Mouse (Mus musculus): ENCODE measurements at regions not wholly inside any gene's neighbourhood (a gene's known extent, or its start where the extent isn't known, plus 50 kb on each side); places are given as distances from the start of the nearest gene placed in this dataset.

GRCm38 (mm10) chr8:67143479-67143878, 283.5 kb downstream of the Naf1 start:
- no peak for DNase-seq (ENCODE audit: low spot score)
- no peaks in the 10 kb centered on the region for H3K27me3 ChIP-seq (replicated peaks; ENCODE audit: low read depth, poor library complexity, severe bottlenecking)
- no peaks in the 10 kb centered on the region for H3K9me3 ChIP-seq
- H3K36me3 ChIP-seq (replicated peaks): no peaks in the 10 kb centered on the region
- 68% methylated on average over 4 of the region's 4 CpGs for WGBS
- no peak overlapping the region for H3K4me3 ChIP-seq
- H3K4me1 ChIP-seq: peaks cover 3% of the 10 kb centered on the region; the same call in 1 of the 2 replicates
- no peak overlapping the region for H3K27ac ChIP-seq (replicated peaks)

- Histone ChIP-seq H3K9me3 (no peaks in the 10 kb centered on the region), H3K27me3 (replicated peaks; ENCODE audit: low read depth, poor library complexity, severe bottlenecking) (no peaks in the 10 kb centered on the region), H3K4me3 (no peak overlapping the region), H3K36me3 (replicated peaks) (no peaks in the 10 kb centered on the region), H3K4me1 (no peaks in the 10 kb centered on the region), H3K27ac (replicated peaks) (no peak overlapping the region)
- DNase-seq (ENCODE audit: low spot score): no peak
- WGBS: 90% methylated on average over 5 of the region's 5 CpGs
Measured at GRCm38 (mm10) chr8:67181741-67182140, 321.7 kb downstream of the Naf1 start.

- H3K9me3 ChIP-seq: no peaks in the 10 kb centered on the region
- DNase-seq (ENCODE audit: low spot score): no peak
Measured at GRCm38 (mm10) chr8:67199213-67199612, 324.4 kb upstream of the Nat3 start.

GRCm38 (mm10) chr8:67206064-67206463, 317.6 kb upstream of the Nat3 start:
- Histone ChIP-seq H3K4me1 (no peaks in the 10 kb centered on the region), H3K9me3 (no peaks in the 10 kb centered on the region)
- WGBS: 91% methylated on average over 1 of the region's 1 CpGs

More at GRCm38 (mm10) chr8:67199213-67199612, 324.4 kb upstream of the Nat3 start:
- Histone ChIP-seq H3K27ac (replicated peaks) (no peak overlapping the region), H3K36me3 (replicated peaks) (no peaks in the 10 kb centered on the region), H3K27me3 (replicated peaks; ENCODE audit: low read depth, poor library complexity, severe bottlenecking) (no peaks in the 10 kb centered on the region), H3K4me3 (no peak overlapping the region), H3K4me1 (no peaks in the 10 kb centered on the region)

DNA sequence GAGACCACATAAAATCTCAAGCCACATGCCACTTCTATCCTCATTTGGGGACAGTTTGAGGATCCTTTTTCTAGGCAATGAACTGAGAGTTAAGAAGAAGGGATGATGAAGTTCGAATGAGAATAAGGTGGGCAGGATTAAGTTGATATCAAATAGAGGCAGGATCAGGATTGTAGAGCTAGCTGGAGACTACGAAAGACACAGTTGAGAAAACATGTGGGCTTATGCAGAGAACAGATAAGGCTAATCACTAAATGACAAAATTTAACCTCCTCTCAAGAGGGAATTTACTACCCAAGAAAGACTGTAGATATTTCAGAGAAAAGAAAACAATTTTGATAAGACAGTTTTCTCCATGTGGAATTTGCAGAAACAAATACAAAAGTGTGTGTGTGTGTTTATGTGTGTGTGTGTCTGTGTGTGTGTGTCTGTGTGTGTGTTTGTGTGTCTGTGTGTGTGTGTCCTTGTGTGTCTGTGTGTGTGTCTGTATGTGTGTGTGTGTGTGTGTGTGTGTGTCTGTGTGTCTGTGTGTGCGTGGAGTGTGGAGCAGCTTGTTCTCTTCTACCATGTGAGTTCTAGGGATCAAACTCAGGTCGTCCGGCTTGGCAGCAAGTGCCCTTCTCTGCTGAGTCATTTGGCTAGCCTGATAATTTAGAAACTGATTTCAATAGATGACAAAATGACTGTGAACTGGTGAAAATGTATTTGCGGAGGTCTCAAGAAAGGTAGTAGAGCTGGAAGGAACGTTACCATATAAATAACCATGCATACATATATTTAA, 291.5 kb upstream of the Nat3 start:
- no peak for DNase-seq (ENCODE audit: low spot score)
- no peaks in the 10 kb centered on the region for H3K9me3 ChIP-seq
- H3K36me3 ChIP-seq (replicated peaks): no peaks in the 10 kb centered on the region
- no peaks in the 10 kb centered on the region for H3K27me3 ChIP-seq (replicated peaks; ENCODE audit: low read depth, poor library complexity, severe bottlenecking)
- 86% methylated on average over 7 of the region's 7 CpGs for WGBS
- no peak overlapping the region for H3K4me3 ChIP-seq
- H3K27ac ChIP-seq (replicated peaks): no peak overlapping the region
- no peaks in the 10 kb centered on the region for H3K4me1 ChIP-seq

More at GRCm38 (mm10) chr8:67206064-67206463, 317.6 kb upstream of the Nat3 start:
- no peak for DNase-seq (ENCODE audit: low spot score)
- Histone ChIP-seq H3K36me3 (replicated peaks) (no peaks in the 10 kb centered on the region), H3K4me3 (no peak overlapping the region), H3K27ac (replicated peaks) (no peak overlapping the region), H3K27me3 (replicated peaks; ENCODE audit: low read depth, poor library complexity, severe bottlenecking) (no peaks in the 10 kb centered on the region)

DNA sequence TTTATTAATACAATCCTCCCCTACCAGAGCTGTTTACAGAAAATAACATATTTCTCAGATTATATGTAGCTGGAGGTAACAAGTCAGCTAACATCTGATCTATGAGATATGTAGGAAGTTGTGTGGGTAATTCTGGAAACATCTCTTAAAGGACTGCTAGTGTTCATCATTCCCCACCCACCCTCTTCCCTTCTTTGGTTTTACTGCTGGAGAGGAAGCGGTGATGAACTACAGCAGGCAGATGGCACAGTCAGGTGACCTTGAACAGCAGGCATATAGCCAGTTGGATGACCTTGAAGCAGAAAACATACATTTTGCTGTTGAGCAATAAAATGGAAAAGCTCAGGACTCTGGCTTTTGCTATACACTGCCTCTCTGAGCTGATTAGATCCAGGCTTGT, 284.7 kb upstream of the Nat3 start:
- Histone ChIP-seq H3K27ac (replicated peaks) (no peak overlapping the region), H3K27me3 (replicated peaks; ENCODE audit: low read depth, poor library complexity, severe bottlenecking) (no peaks in the 10 kb centered on the region), H3K9me3 (no peaks in the 10 kb centered on the region), H3K36me3 (replicated peaks) (no peaks in the 10 kb centered on the region), H3K4me3 (no peak overlapping the region), H3K4me1 (no peaks in the 10 kb centered on the region)
- no peak for DNase-seq (ENCODE audit: low spot score)
- 87% methylated on average over 1 of the region's 1 CpGs for WGBS

GRCm38 (mm10) chr8:67278759-67279158, 244.9 kb upstream of the Nat3 start:
- Histone ChIP-seq H3K9me3 (no peaks in the 10 kb centered on the region), H3K27ac (replicated peaks) (no peak overlapping the region), H3K36me3 (replicated peaks) (no peaks in the 10 kb centered on the region), H3K4me3 (no peak overlapping the region), H3K4me1 (no peaks in the 10 kb centered on the region), H3K27me3 (replicated peaks; ENCODE audit: low read depth, poor library complexity, severe bottlenecking) (no peaks in the 10 kb centered on the region)
- DNase-seq (ENCODE audit: low spot score): no peak
- 45% methylated on average over 6 of the region's 6 CpGs for WGBS

GRCm38 (mm10) chr8:67279449-67279848, 244.2 kb upstream of the Nat3 start:
- Histone ChIP-seq H3K27ac (replicated peaks) (no peak overlapping the region), H3K36me3 (replicated peaks) (no peaks in the 10 kb centered on the region), H3K4me3 (no peak overlapping the region), H3K9me3 (no peaks in the 10 kb centered on the region), H3K4me1 (no peaks in the 10 kb centered on the region), H3K27me3 (replicated peaks; ENCODE audit: low read depth, poor library complexity, severe bottlenecking) (no peaks in the 10 kb centered on the region)
- DNase-seq (ENCODE audit: low spot score): no peak

GRCm38 (mm10) chr8:67310494-67310893, 213.2 kb upstream of the Nat3 start:
- DNase-seq (ENCODE audit: low spot score): no peak
- Histone ChIP-seq H3K4me3 (no peak overlapping the region), H3K4me1 (no peaks in the 10 kb centered on the region), H3K27me3 (replicated peaks; ENCODE audit: low read depth, poor library complexity, severe bottlenecking) (no peaks in the 10 kb centered on the region), H3K27ac (replicated peaks) (no peak overlapping the region), H3K36me3 (replicated peaks) (no peaks in the 10 kb centered on the region), H3K9me3 (no peaks in the 10 kb centered on the region)
- WGBS: 83% methylated on average over 1 of the region's 1 CpGs

GRCm38 (mm10) chr8:67317371-67317770, 206.3 kb upstream of the Nat3 start:
- Histone ChIP-seq H3K4me3 (no peak overlapping the region), H3K4me1 (no peaks in the 10 kb centered on the region), H3K9me3 (no peaks in the 10 kb centered on the region), H3K27ac (replicated peaks) (no peak overlapping the region), H3K36me3 (replicated peaks) (no peaks in the 10 kb centered on the region), H3K27me3 (replicated peaks; ENCODE audit: low read depth, poor library complexity, severe bottlenecking) (no peaks in the 10 kb centered on the region)
- 93% methylated on average over 1 of the region's 1 CpGs for WGBS
- DNase-seq (ENCODE audit: low spot score): no peak

DNA sequence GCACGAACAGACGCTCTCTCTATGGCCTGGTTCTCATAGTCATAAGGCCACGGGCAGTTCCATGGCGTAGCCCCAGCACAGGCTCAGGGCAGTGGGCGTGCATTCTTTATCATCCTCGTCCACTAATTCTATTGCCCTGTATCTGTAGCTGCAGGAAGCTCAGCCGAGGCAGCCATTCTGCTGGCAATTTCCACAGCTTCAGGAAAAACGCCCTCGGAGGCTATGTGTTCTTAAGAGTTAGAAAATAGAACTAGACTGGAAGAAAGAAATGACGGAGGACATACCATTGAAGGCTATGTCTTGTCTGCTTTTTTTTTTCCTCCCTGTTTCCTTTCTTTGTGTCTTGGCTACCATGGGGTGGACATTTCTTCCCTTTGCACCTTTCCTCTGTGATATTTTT, 205.0 kb upstream of the Nat3 start:
- no peaks in the 10 kb centered on the region for H3K4me1 ChIP-seq
- no peak for DNase-seq (ENCODE audit: low spot score)
- no peaks in the 10 kb centered on the region for H3K9me3 ChIP-seq
- H3K4me3 ChIP-seq: no peak overlapping the region
- H3K27me3 ChIP-seq (replicated peaks; ENCODE audit: low read depth, poor library complexity, severe bottlenecking): no peaks in the 10 kb centered on the region
- 92% methylated on average over 10 of the region's 10 CpGs for WGBS
- no peak overlapping the region for H3K27ac ChIP-seq (replicated peaks)
- no peaks in the 10 kb centered on the region for H3K36me3 ChIP-seq (replicated peaks)

DNA sequence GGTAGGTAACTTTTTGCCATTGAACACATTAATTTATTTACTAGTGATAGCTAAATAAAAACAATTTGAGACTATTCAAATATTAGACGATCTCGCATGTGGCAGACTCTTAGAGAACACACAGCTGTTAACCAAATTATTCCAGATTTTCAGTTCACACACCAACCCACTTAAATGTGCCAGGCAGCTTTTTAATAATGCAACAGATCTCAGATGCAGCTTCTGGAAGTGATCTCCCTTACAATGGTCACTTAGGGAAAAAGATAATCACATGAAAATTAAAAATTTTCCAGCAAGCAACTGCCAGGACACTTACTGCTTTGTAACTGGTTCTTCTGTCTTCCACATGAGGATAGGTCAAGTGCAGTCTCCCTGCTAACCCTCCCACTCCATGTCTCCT, 203.1 kb upstream of the Nat3 start:
- Histone ChIP-seq H3K27me3 (replicated peaks; ENCODE audit: low read depth, poor library complexity, severe bottlenecking) (no peaks in the 10 kb centered on the region), H3K4me1 (no peaks in the 10 kb centered on the region), H3K36me3 (replicated peaks) (no peaks in the 10 kb centered on the region), H3K9me3 (no peaks in the 10 kb centered on the region), H3K4me3 (no peak overlapping the region), H3K27ac (replicated peaks) (no peak overlapping the region)
- WGBS: 98% methylated on average over 2 of the region's 2 CpGs
- no peak for DNase-seq (ENCODE audit: low spot score)

GRCm38 (mm10) chr8:67328439-67328838, 195.2 kb upstream of the Nat3 start:
- H3K36me3 ChIP-seq (replicated peaks): no peaks in the 10 kb centered on the region
- H3K9me3 ChIP-seq: no peaks in the 10 kb centered on the region
- no peaks in the 10 kb centered on the region for H3K4me1 ChIP-seq
- DNase-seq (ENCODE audit: low spot score): no peak
- H3K4me3 ChIP-seq: no peak overlapping the region
- H3K27me3 ChIP-seq (replicated peaks; ENCODE audit: low read depth, poor library complexity, severe bottlenecking): no peaks in the 10 kb centered on the region
- WGBS: 79% methylated on average over 2 of the region's 2 CpGs
- no peak overlapping the region for H3K27ac ChIP-seq (replicated peaks)
